In the genomic region with DNA sequence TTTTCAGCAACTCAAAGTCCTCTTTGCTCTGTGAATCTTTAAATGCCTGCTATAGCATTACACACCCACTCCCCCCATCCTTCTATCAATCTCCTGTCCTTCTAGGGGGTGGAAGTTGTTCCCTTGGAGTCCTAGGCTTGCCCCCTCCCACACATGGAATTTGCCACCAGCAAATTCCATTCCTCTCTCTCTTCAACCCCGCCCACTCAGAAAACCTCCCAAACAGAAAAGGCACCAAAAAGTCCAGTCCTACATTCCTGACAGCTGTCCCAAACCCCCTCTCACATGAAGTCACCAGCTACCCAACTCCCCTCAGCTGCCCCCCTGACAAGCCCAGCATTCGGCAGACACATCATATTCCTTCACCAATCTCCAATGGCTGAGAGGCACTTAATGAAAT, we compare ENCODE assay signal across 28 mouse cellular contexts. TPM values are rescaled to one million over a fixed set of nuclear protein-coding genes. Genes with fewer than 3 reads are reported as not detected.
A peak's percentile ranks its signal among the peaks of the same experiment; 100 is the strongest.
DNase-seq lines count a peak whose midpoint lies in the region; ATAC-seq lines count a peak whose summit lies in the region.
"Had no signal": no experiment of that assay in that cellular context is flagged by ENCODE, and none has a peak within 500 bp of the region (broad histone marks: within the 10 kb centered on the region; RNA-seq: fewer than 3 reads in every experiment).

No protein-coding gene starts in this region.

- WGBS in limb, embryonic 11.5 days, result 65% methylated on average over 2 of the region's 2 CpGs
- WGBS in limb, embryonic 10.5 days, result 76% methylated on average over 2 of the region's 2 CpGs

- ATAC-seq in limb, embryonic 11.5 days (ENCODE audit: insufficient number of reproducible peaks, low FRiP score, low TSS enrichment, low read depth), result no peak
- ATAC-seq: CD4-positive, CD25-positive, alpha-beta regulatory T cell, adult 4 months; forebrain, embryonic 15.5 days; hindbrain, postnatal 0 days; inflammation-experienced regulatory T-cells, adult 6 months had no signal

- no peaks in the 10 kb centered on the region for H3K4me1 ChIP-seq in limb, embryonic 11.5 days (ENCODE audit: control insufficient read depth, insufficient read depth, low read length)
- H3K4me1 ChIP-seq in limb, embryonic 10.5 days, result no peaks in the 10 kb centered on the region
- H3K4me1 ChIP-seq: embryonic facial prominence, embryonic 10.5 days; embryonic facial prominence, embryonic 13.5 days; forebrain, embryonic 12.5 days; forebrain, embryonic 15.5 days had no signal

- no peaks in the 10 kb centered on the region for H3K9me3 ChIP-seq in limb, embryonic 11.5 days (ENCODE audit: control insufficient read depth, low read length)
- no peaks in the 10 kb centered on the region for H3K9me3 ChIP-seq in limb, embryonic 10.5 days (replicated peaks)
- H3K9me3 ChIP-seq: embryonic facial prominence, embryonic 10.5 days; embryonic facial prominence, embryonic 13.5 days; forebrain, embryonic 12.5 days; forebrain, embryonic 15.5 days; heart, embryonic 10.5 days; heart, embryonic 13.5 days had no signal

- peak; percentile 25 for DNase-seq in kidney, postnatal 10 days
- DNase-seq in kidney, adult 8-10 months, result no peak
- DNase-seq in limb, embryonic 11.5 days (ENCODE audit: low spot score), result peak; percentile 15
- DNase-seq in limb, embryonic 10.5 days (ENCODE audit: low spot score), result no peak
- peak; percentile 51 for DNase-seq in ZHBTc4 (ENCODE audit: low read depth, low spot score)
- DNase-seq in layer of hippocampus, adult 9-10 months (ENCODE audit: low spot score), result no peak
- DNase-seq: adrenal gland, adult 2 months; adrenal gland, postnatal 14 days; cerebellum, adult 11 months; cerebellum, adult 2 months; cerebellum, postnatal 10 days; cerebellum, postnatal 36 days; embryo, embryonic 11 days; gastrocnemius, postnatal 25 days; heart, adult 18-20 months; heart, postnatal 14 days; heart, postnatal 4 days had no signal

- H3K27ac ChIP-seq in limb, embryonic 11.5 days (replicated peaks; ENCODE audit: low read depth, low read length), result no peak overlapping the region
- no peak overlapping the region for H3K27ac ChIP-seq in limb, embryonic 10.5 days
- H3K27ac ChIP-seq: embryonic facial prominence, embryonic 10.5 days; embryonic facial prominence, embryonic 13.5 days; forebrain, embryonic 12.5 days; forebrain, embryonic 15.5 days; heart, embryonic 10.5 days; heart, embryonic 13.5 days; hindbrain, embryonic 14.5 days; hindbrain, postnatal 0 days had no signal

- H3K4me3 ChIP-seq in limb, embryonic 11.5 days (ENCODE audit: low read depth, low read length), result no peak overlapping the region
- no peak overlapping the region for H3K4me3 ChIP-seq in limb, embryonic 10.5 days
- H3K4me3 ChIP-seq: embryonic facial prominence, embryonic 10.5 days; embryonic facial prominence, embryonic 13.5 days; erythroblast, embryonic 14.5 days; forebrain, embryonic 12.5 days; forebrain, embryonic 15.5 days; heart, embryonic 10.5 days; heart, embryonic 13.5 days had no signal

- no peaks in the 10 kb centered on the region for H3K27me3 ChIP-seq in limb, embryonic 11.5 days (ENCODE audit: control insufficient read depth, insufficient read depth, low read length)
- H3K27me3 ChIP-seq in limb, embryonic 10.5 days (ENCODE audit: low read depth, poor library complexity, severe bottlenecking), result 0 out of 2 replicates have a peak, but pooled peaks cover 3% of the 10 kb centered on the region
- H3K27me3 ChIP-seq: embryonic facial prominence, embryonic 13.5 days; forebrain, embryonic 12.5 days; forebrain, embryonic 15.5 days; heart, embryonic 13.5 days had no signal

- no peaks in the 10 kb centered on the region for H3K36me3 ChIP-seq in limb, embryonic 11.5 days (ENCODE audit: control insufficient read depth, insufficient read depth, low read length)
- no peaks in the 10 kb centered on the region for H3K36me3 ChIP-seq in limb, embryonic 10.5 days
- H3K36me3 ChIP-seq: embryonic facial prominence, embryonic 10.5 days; embryonic facial prominence, embryonic 13.5 days; forebrain, embryonic 12.5 days; forebrain, embryonic 15.5 days; heart, embryonic 10.5 days; heart, embryonic 13.5 days had no signal

- no peak overlapping the region for H3K9ac ChIP-seq in limb, embryonic 11.5 days (ENCODE audit: low read length)
- H3K9ac ChIP-seq: embryonic facial prominence, embryonic 13.5 days; forebrain, embryonic 12.5 days; forebrain, embryonic 15.5 days; heart, embryonic 13.5 days; hindbrain, embryonic 14.5 days had no signal

- H3K4me2 ChIP-seq in limb, embryonic 11.5 days (ENCODE audit: low read depth, severe bottlenecking), result no peak overlapping the region
- H3K4me2 ChIP-seq: embryonic facial prominence, embryonic 13.5 days; forebrain, embryonic 12.5 days; forebrain, embryonic 15.5 days; heart, embryonic 13.5 days; hindbrain, embryonic 14.5 days had no signal

RNA-seq across cellular contexts. Expression of a gene that starts 12.1 kb away (rescaled TPM):
- 11.5 and 11.6 TPM in 2 replicates for polyA plus RNA-seq in limb, embryonic 11.5 days (2014; fragmentation: Nextera tagmentation; extraction: Ambion mirVana)
- polyA plus RNA-seq in limb, embryonic 10.5 days (2016; fragmentation: Nextera tagmentation; extraction: Ambion mirVana), result 14.2 and 17.6 TPM in 2 replicates

Comparison
In these comparisons a context has a peak if more than half of its experiments do, and no peak if none do; other contexts are left out.
1. DNase-seq: peak in kidney, postnatal 10 days (single experiment), limb, embryonic 11.5 days (single experiment) and ZHBTc4 (single experiment); none in kidney, adult 8-10 months (0 of 2), limb, embryonic 10.5 days (single experiment) and layer of hippocampus, adult 9-10 months (single experiment).